Mouse (Mus musculus) 3T3-L1 (cell line): Measurements from ENCODE around the gene Trp63.
A peak's percentile ranks its signal among the peaks of the same experiment; 100 is the strongest.
"Not testable (repeated sequence)": the region's sequence is repeated elsewhere in the genome, so short reads cannot be mapped to it uniquely, and the experiment has no call there.

Source experiments
- DNase-seq: peaks from one replicate; pipeline ENCODE4 v3.0.0-alpha.2; 2015; ENCODE audit warnings: low read depth, low spot score

Gene Trp63

DNA sequence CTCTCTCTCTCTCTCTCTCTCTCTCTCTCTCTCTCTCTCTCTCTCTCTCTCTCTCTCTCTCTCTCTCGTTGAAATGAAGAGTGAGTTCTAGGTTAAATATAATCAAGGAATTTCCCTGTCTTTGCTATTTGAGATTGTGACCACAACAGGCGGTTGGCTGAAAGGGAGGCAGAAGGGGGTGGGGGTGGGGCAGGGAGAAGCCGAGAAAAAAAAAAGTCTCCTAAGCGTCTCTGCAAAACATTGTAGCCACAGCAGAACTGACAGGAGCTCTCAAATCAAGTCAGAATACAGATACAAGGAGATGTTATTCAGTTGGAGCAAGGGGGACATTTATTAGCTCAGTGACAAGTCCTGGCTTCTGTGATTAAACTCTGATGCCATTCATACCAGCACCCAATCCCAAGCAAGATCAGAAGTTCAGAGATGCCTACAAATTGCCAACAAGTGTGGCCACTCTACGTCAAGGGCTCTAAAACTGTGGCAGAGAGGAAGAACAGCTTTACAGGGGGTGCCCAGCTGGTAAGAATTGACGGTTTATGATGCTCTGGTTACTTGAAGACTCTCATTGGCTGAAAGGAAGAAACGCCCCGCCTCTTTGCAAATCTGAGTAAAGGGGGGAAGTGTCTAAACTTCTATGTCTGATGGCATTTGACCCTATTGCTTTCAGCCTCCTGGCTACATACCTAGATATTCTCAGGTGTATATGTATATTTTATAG is at the start of gene Trp63:
Gene Trp63 (plus strand): TSS at position 233 of the 718 bp plus-strand sequence.
- DNase-seq = no peak

DNA sequence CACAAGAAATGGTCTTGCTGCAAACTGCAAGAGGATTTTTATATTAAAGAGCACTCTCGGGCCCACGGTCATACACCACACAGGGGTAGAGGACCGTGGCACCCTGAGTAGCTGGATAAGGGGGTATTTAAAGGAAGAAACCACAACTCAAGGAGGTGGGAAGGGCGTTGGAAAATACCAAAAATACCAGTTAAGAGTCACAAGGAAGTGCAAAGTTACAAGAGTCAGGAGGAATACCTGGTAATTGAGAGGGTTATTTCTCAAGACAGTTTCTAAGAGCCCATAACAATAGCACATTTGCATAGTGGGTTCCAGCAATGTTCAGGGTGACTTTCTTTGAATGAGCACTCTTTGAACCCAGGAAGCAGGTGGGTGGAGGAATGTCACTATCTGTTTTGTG is 38.8 kb upstream of the Trp63 start:
- DNase-seq = not testable (repeated sequence)

- no peak for DNase-seq
These were observed 22.9 kb upstream of the Trp63 start for GRCm38 (mm10) chr16:25660510-25661235.

GRCm38 (mm10) chr16:25663116-25663515 is 20.4 kb upstream of the Trp63 start:
- no peak for DNase-seq

DNA sequence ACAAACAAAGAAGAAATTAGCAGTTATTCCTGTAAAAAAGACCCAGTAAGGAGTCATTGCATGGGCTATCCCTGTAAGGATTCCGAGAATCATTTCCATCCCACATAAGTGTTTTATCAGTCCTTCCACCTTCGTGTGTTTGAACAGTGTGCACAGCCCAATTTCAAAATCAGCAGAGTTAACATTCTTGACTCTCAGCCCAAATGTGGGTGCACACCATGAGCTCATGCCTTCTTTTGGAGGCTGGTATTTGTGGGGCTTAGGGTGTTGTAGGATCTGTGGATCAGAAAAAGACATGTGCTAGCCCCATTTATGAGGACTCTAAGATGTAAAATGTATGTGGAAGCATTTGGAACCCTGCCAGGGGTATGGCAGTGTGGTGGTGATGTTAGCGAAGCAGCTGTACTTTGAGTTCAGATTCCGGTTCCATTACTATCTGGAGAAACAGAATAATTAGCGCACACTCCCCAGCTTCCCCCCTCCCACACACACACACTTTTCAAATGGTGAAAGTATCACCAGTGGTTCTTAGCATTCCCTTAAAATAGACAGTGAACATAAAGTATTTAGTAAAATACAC is 9.6 kb upstream of the Trp63 start:
- DNase-seq = peak; percentile 18

GRCm38 (mm10) chr16:25680369-25680768 is 3.2 kb upstream of the Trp63 start:
- no peak for DNase-seq

DNA sequence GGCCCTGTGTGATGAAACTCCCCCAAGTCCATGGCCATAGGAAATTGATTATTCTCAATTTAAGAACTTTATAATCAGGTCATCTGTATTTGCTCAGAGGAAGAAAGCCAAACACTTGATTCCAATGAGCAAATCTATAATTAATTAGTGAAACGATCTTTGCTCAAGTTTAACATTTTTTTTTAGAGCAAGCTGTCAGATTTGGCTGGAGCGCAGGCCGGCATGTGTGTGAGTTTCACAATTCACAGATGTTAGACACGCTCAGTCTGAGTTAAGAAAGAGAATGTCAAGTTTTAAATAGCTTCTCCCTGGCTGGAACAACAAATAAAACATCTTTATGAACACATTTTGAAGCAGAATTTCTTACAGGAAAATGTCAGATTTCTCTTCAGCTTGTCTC is 1.0 kb upstream of the Trp63 start:
- DNase-seq = no peak

- DNase-seq = no peak
These were observed 1.0 kb downstream of the Trp63 start for GRCm38 (mm10) chr16:25684572-25684971.

DNA sequence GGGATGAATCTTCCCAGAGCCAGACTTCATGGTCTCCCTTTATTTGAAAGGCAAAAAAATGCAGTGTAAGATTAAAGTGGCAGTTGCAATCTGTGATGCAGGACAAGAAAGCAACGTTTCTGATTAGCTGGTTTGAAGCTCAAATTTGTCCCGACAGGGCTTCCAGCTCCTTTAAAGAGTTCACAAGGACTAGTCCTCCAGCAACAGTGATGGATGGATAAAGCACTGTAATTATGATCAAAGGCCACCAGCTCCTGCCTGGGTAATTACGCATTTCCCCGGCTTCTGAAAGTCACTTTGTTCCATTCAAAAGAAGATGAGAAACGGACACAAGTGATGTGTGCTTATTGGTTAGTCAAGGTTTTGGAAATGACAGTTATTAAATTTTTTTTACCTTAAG is 7.0 kb downstream of the Trp63 start:
- no peak for DNase-seq

DNA sequence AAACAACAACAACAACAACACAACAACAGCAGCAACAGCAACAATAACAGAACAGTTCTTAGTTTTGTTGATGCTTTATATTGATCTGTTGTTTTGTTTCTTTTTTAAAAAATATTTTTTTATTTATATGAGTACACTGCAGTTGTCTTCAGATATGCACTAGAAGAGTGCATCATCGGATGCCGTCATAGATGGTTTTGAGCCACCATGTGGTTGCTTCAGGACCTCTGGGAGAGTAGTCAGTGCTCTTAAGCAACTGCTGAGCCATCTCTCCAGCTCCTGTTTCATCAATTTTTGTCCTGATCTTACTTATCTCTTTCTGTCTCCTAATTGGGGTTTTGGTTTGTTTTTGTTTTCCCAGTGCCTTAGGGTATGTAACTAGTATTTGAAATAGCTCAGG is 17.7 kb downstream of the Trp63 start:
- DNase-seq = peak; percentile 63

DNA sequence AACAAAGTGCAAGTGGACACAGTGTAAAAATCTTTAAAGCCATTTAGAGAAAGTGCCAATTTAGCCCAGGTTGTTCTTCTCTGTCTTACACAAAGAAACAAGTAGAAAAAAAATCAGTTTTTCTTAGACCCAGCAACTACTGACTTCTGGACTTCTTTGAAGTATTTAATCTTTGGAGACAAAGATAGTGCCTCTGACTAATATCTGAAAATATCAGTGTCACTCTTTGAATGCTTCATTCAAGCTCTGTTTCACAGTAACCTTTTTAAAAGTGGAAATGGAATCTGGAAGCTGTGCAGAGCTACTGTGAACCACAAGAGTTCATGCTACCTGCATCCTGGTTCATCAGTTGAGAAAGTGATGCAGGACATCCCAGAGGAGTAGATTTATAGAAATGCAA is 22.7 kb downstream of the Trp63 start:
- DNase-seq = no peak

DNA sequence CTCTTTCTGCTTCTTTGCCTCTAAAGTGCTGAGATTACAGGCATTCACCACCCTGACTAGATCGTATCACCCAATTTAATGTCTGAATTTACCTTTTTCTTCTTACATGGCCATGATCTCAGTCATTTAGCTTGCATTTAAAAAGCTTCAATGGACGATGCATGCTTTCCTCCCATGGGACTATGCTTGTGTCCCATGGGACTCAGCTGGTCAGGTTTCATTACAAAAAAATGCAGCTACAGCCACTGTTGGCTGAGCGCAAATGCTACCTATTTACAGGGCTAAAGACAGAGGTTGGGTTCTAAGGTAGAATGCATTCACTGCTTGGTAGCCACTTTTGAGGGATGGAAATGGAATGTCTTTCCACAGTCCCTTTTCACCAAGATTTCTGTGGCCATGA is 32.2 kb downstream of the Trp63 start:
- DNase-seq = peak; percentile 45

- peak; percentile 45 for DNase-seq
These were observed 39.6 kb downstream of the Trp63 start for GRCm38 (mm10) chr16:25723131-25723530.

- no peak for DNase-seq
These were observed 43.4 kb downstream of the Trp63 start for GRCm38 (mm10) chr16:25727001-25727400.

- DNase-seq = peak; percentile 59
These were observed 44.5 kb downstream of the Trp63 start for GRCm38 (mm10) chr16:25727957-25728506.

GRCm38 (mm10) chr16:25736912-25737311 is 53.3 kb downstream of the Trp63 start:
- DNase-seq = no peak

- DNase-seq = no peak
These were observed 54.1 kb downstream of the Trp63 start for GRCm38 (mm10) chr16:25737623-25738050.

DNA sequence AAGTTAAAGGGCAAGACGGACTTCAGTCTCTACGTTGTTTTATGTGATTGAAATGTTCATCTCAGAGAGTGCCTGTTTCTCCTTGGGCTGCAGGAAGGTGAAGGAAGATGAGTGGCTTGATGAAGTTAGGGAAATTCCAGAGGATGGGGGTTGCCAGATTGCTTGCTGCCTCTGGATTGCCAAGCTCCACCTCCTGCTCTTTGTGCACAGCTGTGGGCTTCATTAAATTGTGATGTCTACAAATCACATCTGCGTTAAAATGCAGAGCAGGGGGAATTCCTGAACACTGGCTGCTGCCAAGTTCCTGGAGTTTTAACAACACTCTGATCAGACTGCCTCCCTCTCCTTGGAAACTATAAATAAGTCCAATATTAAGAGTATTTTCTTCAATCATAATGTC is 63.2 kb downstream of the Trp63 start:
- peak; percentile 87 for DNase-seq

DNA sequence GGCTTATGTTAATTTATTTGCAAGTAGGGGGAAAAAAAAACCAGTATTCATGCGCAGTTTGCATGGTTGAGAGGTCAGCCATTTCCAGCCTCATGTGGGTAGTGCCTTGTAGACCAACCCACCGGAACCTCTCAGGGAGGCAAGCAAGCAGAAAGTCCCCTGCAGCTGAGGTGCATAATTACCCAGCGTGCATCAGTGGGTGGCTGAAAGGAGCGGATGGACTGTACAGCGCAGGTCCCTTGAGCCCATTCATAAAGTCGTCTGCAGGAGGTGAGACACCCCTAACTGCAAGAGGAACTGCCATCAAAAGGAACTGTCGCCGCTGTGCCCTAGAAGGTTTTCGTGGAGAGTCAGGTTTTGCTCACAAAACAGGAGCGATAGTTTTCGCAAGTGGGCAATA is 68.3 kb downstream of the Trp63 start:
- DNase-seq = no peak

- no peak for DNase-seq
These were observed 74.5 kb downstream of the Trp63 start for GRCm38 (mm10) chr16:25758108-25758507.

DNA sequence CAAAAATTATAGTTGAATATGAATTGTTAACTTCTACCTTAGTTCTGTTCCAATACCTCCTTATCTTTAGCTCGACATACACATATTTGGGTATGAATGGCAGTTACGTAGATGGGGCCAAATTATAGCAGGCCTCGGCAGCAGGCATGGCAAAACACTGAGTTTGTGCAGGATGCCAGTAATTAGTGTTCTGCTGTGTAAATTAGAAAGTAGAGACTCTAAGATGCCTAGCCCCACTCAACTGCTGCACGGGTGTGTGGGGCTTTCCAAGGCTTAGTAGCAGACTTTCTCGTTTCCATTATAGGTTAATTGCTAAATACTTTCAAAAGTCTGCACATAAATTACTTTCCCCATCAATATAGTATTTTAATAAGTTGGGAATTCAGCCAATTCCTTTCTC is 82.0 kb downstream of the Trp63 start:
- DNase-seq = no peak

DNA sequence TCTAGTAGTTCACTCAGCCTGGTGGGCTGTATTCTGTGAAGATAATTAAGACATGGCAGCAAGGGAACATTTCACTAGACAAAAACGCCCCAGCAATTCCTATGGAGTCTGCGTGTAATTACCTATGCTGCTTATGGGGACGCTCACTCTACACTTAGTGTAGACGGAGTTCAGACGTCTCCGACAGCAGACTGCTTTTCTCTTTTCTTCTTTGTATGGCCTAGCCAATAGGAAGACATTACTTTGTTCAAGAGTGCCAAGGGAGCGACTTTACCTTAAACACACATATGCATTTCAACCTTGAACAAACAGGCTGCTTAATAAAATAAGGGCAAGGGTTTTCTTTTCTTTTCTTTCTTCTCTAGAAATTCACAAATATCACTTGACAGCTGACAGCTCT is 91.0 kb downstream of the Trp63 start:
- no peak for DNase-seq

GRCm38 (mm10) chr16:25777501-25777900 is 93.9 kb downstream of the Trp63 start:
- DNase-seq = peak; percentile 96
